Mouse (Mus musculus): ENCODE measurements around the gene Dpf3. TPM values are rescaled to one million over a fixed set of nuclear protein-coding genes. Genes with fewer than 3 reads are reported as not detected.

Dpf3 gene
- total and polyA plus RNA-seq, 2 experiments from 2014 or later, result 8.1 to 15.3 TPM

GRCm38 (mm10) chr12:83473987-83474600 is 13.4 kb downstream of the Dpf3 start:
- H3K27me3 ChIP-seq (ENCODE audit: insufficient read depth, low read length), result no peaks in the 10 kb centered on the region
- no peak for DNase-seq
- H3K36me3 ChIP-seq (ENCODE audit: insufficient read depth), result no peaks in the 10 kb centered on the region
- no peak overlapping the region for H3K4me3 ChIP-seq (ENCODE audit: low read depth, low read length)
- no peak for ATAC-seq
- TF ChIP-seq CTCF (IDR thresholded peaks at IDR 0.05; ENCODE audit: low read depth), result no peak
- H3K27ac ChIP-seq (ENCODE audit: low read depth, low read length), result no peak overlapping the region
- H3K9ac ChIP-seq, result no peak overlapping the region
- no peaks in the 10 kb centered on the region; the same call in 1 of the 2 replicates for H3K4me1 ChIP-seq (ENCODE audit: insufficient read depth)
- WGBS, result 54% methylated on average over 5 of the region's 5 CpGs
- H3K4me2 ChIP-seq (ENCODE audit: low read depth), result no peak overlapping the region
- no peaks in the 10 kb centered on the region for H3K9me3 ChIP-seq (ENCODE audit: low read length)

GRCm38 (mm10) chr12:83471760-83472159 is 15.8 kb downstream of the Dpf3 start:
- no peak overlapping the region for H3K27ac ChIP-seq (ENCODE audit: low read depth, low read length)
- ATAC-seq (no peak), DNase-seq (no peak)
- H3K4me3 ChIP-seq (ENCODE audit: low read depth, low read length), result no peak overlapping the region
- H3K9ac ChIP-seq, result no peak overlapping the region
- no peaks in the 10 kb centered on the region for H3K9me3 ChIP-seq (ENCODE audit: low read length)
- no peak overlapping the region for H3K4me2 ChIP-seq (ENCODE audit: low read depth)
- H3K27me3 ChIP-seq (ENCODE audit: insufficient read depth, low read length), result no peaks in the 10 kb centered on the region
- H3K36me3 ChIP-seq (ENCODE audit: insufficient read depth), result no peaks in the 10 kb centered on the region
- no peaks in the 10 kb centered on the region; the same call in 1 of the 2 replicates for H3K4me1 ChIP-seq (ENCODE audit: insufficient read depth)
- TF ChIP-seq CTCF (IDR thresholded peaks at IDR 0.05; ENCODE audit: low read depth), result no peak
- 87% methylated on average over 7 of the region's 7 CpGs for WGBS

- Histone ChIP-seq H3K9ac (no peak overlapping the region), H3K4me2 (ENCODE audit: low read depth) (no peak overlapping the region), H3K9me3 (ENCODE audit: low read length) (no peaks in the 10 kb centered on the region), H3K27me3 (ENCODE audit: insufficient read depth, low read length) (no peaks in the 10 kb centered on the region), H3K36me3 (ENCODE audit: insufficient read depth) (no peaks in the 10 kb centered on the region), H3K4me3 (ENCODE audit: low read depth, low read length) (no peak overlapping the region), H3K27ac (ENCODE audit: low read depth, low read length) (no peak overlapping the region), H3K4me1 (ENCODE audit: insufficient read depth) (no peaks in the 10 kb centered on the region)
- WGBS, result 35% methylated on average over 9 of the region's 9 CpGs
- DNase-seq (no peak), ATAC-seq (no peak)
- TF ChIP-seq CTCF (IDR thresholded peaks at IDR 0.05; ENCODE audit: low read depth), result no peak
These were observed 17.4 kb downstream of the Dpf3 start for GRCm38 (mm10) chr12:83470085-83470484.

- Histone ChIP-seq H3K36me3 (ENCODE audit: insufficient read depth) (no peaks in the 10 kb centered on the region), H3K4me3 (ENCODE audit: low read depth, low read length) (no peak overlapping the region), H3K9me3 (ENCODE audit: low read length) (no peaks in the 10 kb centered on the region), H3K27ac (ENCODE audit: low read depth, low read length) (no peak overlapping the region), H3K27me3 (ENCODE audit: insufficient read depth, low read length) (no peaks in the 10 kb centered on the region), H3K9ac (no peak overlapping the region), H3K4me2 (ENCODE audit: low read depth) (no peak overlapping the region), H3K4me1 (ENCODE audit: insufficient read depth) (no peaks in the 10 kb centered on the region)
- no peak for TF ChIP-seq CTCF (IDR thresholded peaks at IDR 0.05; ENCODE audit: low read depth)
- ATAC-seq (no peak), DNase-seq (no peak)
- WGBS, result 50% methylated on average over 6 of the region's 6 CpGs
These were observed 20.7 kb downstream of the Dpf3 start for GRCm38 (mm10) chr12:83466508-83467430.

- WGBS, result 88% methylated on average over 4 of the region's 4 CpGs
- H3K9ac ChIP-seq, result no peak overlapping the region
- H3K4me2 ChIP-seq (ENCODE audit: low read depth), result no peak overlapping the region
- H3K9me3 ChIP-seq (ENCODE audit: low read length), result no peaks in the 10 kb centered on the region
- no peak overlapping the region for H3K27ac ChIP-seq (ENCODE audit: low read depth, low read length)
- no peak for TF ChIP-seq CTCF (IDR thresholded peaks at IDR 0.05; ENCODE audit: low read depth)
- DNase-seq (no peak), ATAC-seq (no peak)
- H3K4me1 ChIP-seq (ENCODE audit: insufficient read depth), result no peaks in the 10 kb centered on the region
- no peak overlapping the region for H3K4me3 ChIP-seq (ENCODE audit: low read depth, low read length)
- no peaks in the 10 kb centered on the region for H3K27me3 ChIP-seq (ENCODE audit: insufficient read depth, low read length)
- no peaks in the 10 kb centered on the region for H3K36me3 ChIP-seq (ENCODE audit: insufficient read depth)
These were observed 21.5 kb downstream of the Dpf3 start for GRCm38 (mm10) chr12:83466053-83466452.

- Histone ChIP-seq H3K9ac (no peak overlapping the region), H3K4me1 (ENCODE audit: insufficient read depth) (no peaks in the 10 kb centered on the region), H3K4me3 (ENCODE audit: low read depth, low read length) (no peak overlapping the region), H3K4me2 (ENCODE audit: low read depth) (no peak overlapping the region), H3K36me3 (ENCODE audit: insufficient read depth) (no peaks in the 10 kb centered on the region), H3K9me3 (ENCODE audit: low read length) (no peaks in the 10 kb centered on the region), H3K27ac (ENCODE audit: low read depth, low read length) (no peak overlapping the region), H3K27me3 (ENCODE audit: insufficient read depth, low read length) (no peaks in the 10 kb centered on the region)
- WGBS, result 88% methylated on average over 3 of the region's 3 CpGs
- TF ChIP-seq CTCF (IDR thresholded peaks at IDR 0.05; ENCODE audit: low read depth), result no peak
- ATAC-seq (no peak), DNase-seq (no peak)
These were observed 27.2 kb downstream of the Dpf3 start for GRCm38 (mm10) chr12:83460272-83460671.

- ATAC-seq, result no peak
- 72% methylated on average over 5 of the region's 5 CpGs for WGBS
These were observed 32.7 kb downstream of the Dpf3 start for GRCm38 (mm10) chr12:83454697-83455321.

More at GRCm38 (mm10) chr12:83454697-83455321, 32.7 kb downstream of the Dpf3 start:
- H3K9ac ChIP-seq, result no peak overlapping the region
- no peak overlapping the region for H3K27ac ChIP-seq (ENCODE audit: low read depth, low read length)
- no peaks in the 10 kb centered on the region for H3K9me3 ChIP-seq (ENCODE audit: low read length)
- H3K36me3 ChIP-seq (ENCODE audit: insufficient read depth), result no peaks in the 10 kb centered on the region
- H3K4me2 ChIP-seq (ENCODE audit: low read depth), result no peak overlapping the region
- H3K27me3 ChIP-seq (ENCODE audit: insufficient read depth, low read length), result no peaks in the 10 kb centered on the region
- DNase-seq, result no peak
- H3K4me3 ChIP-seq (ENCODE audit: low read depth, low read length), result no peak overlapping the region
- no peaks in the 10 kb centered on the region for H3K4me1 ChIP-seq (ENCODE audit: insufficient read depth)
- no peak for TF ChIP-seq CTCF (IDR thresholded peaks at IDR 0.05; ENCODE audit: low read depth)
